Mouse (Mus musculus) heart, adult 2 months (tissue): ENCODE data around the gene Atp1b3. TPM values are rescaled to one million over a fixed set of nuclear protein-coding genes. Genes with fewer than 3 reads are reported as not detected.

Experiments
- DNase-seq, 2 experiments: peaks; one replicate each; pipeline ENCODE4 v3.0.0; 2021
- H3K27ac ChIP-seq: fragments of 200-600 bp; 2 replicates; pipeline ENCODE4 v1.8.1; 2022
- H3K27me3 ChIP-seq: fragments of 200-500 bp; 2 replicates; pipeline ENCODE4 v1.6.1; 2012; ENCODE audit warnings: mild to moderate bottlenecking, low read length, inconsistent platforms, mixed read lengths; ENCODE audit not compliant: control insufficient read depth, insufficient read depth
- H3K36me3 ChIP-seq: fragments of 200-500 bp; 2 replicates; pipeline ENCODE4 v1.6.1; 2012; ENCODE audit warnings: low read length, inconsistent platforms; ENCODE audit not compliant: control insufficient read depth, insufficient read depth
- H3K4me1 ChIP-seq: fragments of 200-500 bp; 2 replicates; pipeline ENCODE4 v1.6.1; 2011; ENCODE audit warnings: low read length; ENCODE audit not compliant: control insufficient read depth, insufficient read depth
- H3K4me3 ChIP-seq: fragments of 200-600 bp; 2 replicates; pipeline ENCODE4 v1.8.1; 2022
- H3K79me2 ChIP-seq: fragments of 200-500 bp; replicated peaks from 2 replicates; pipeline ENCODE4 v1.6.1; 2012; ENCODE audit warnings: mild to moderate bottlenecking, inconsistent platforms, low read length, moderate library complexity, mixed read lengths; ENCODE audit not compliant: control insufficient read depth, insufficient read depth
- H3K9ac ChIP-seq: fragments of 200-500 bp; 2 replicates; pipeline ENCODE4 v1.6.1; 2012; ENCODE audit warnings: low read depth, mild to moderate bottlenecking, control low read depth, inconsistent platforms, low read length, mixed read lengths
- CTCF ChIP-seq: fragments of 200-600 bp; IDR thresholded peaks from 2 replicates; pipeline ENCODE4 v1.8.1; 2022; ENCODE audit warnings: antibody characterized with exemption, mild to moderate bottlenecking, moderate library complexity
- EP300 ChIP-seq: fragments of 200-500 bp; IDR thresholded peaks from 2 replicates; pipeline ENCODE4 v1.6.1; 2011; ENCODE audit warnings: low read depth, low read length, control low read depth; ENCODE audit not compliant: insufficient read depth
- POLR2A ChIP-seq: fragments of 200-500 bp; IDR thresholded peaks from 2 replicates; pipeline ENCODE4 v1.6.1; 2011; ENCODE audit warnings: mild to moderate bottlenecking, low read depth, low read length, control low read depth; ENCODE audit not compliant: insufficient read depth
- WGBS: fragments of 180-500 bp; shearing (Covaris S2); methylation state at CpG from one replicate; pipeline ENCODE4 v1.1.7; 2018; 5-methylcytosine and 5-hydroxymethylcytosine counted together
- intact Hi-C: fragments of 180-260 bp; cut with DNase I; formaldehyde crosslinking; loops from one replicate; pipeline ENCODE4 v1.15.1; 2025
- polyA plus RNA-seq: library from polyadenylated mRNA; depleted of rRNA; stranded (reverse); fragments of >200 nt; gene quantifications from 2 replicates; pipeline ENCODE4 v1.2.3, GENCODE M21; 2012
- total RNA-seq, 2 experiments: library from RNA; stranded (reverse); gene quantifications; 2 replicates each; pipeline ENCODE4 v1.2.3; 2021

Atp1b3 gene
- total and polyA plus RNA-seq, 3 experiments = 36.5 to 56.9 (median 55.5) TPM

- H3K27ac ChIP-seq = no peak overlapping the region
Observed at GRCm38 (mm10) chr9:96382756-96383155, 18.5 kb upstream of the Atp1b3 start.

GRCm38 (mm10) chr9:96381393-96381792 is 17.2 kb upstream of the Atp1b3 start:
- H3K4me3 ChIP-seq = no peak overlapping the region
- WGBS = 24% methylated on average over 13 of the region's 13 CpGs
- DNase-seq = peak; percentile 55 to 75
- H3K27ac ChIP-seq = peak overlapping the region; percentile 42
- no peaks in the 10 kb centered on the region for H3K79me2 ChIP-seq
- H3K36me3 ChIP-seq = no peaks in the 10 kb centered on the region
- no peaks in the 10 kb centered on the region for H3K27me3 ChIP-seq
- H3K9ac ChIP-seq = peak overlapping the region; percentile 32; the same call in 1 of the 2 replicates
- peaks cover 4% of the 10 kb centered on the region for H3K4me1 ChIP-seq
- intact Hi-C loops = no loop called here
- TF ChIP-seq EP300 = no peak
- TF ChIP-seq CTCF = no peak
- no peak for TF ChIP-seq POLR2A

More at GRCm38 (mm10) chr9:96382756-96383155, 18.5 kb upstream of the Atp1b3 start:
- Histone ChIP-seq H3K27me3 (no peaks in the 10 kb centered on the region), H3K4me3 (no peak overlapping the region), H3K4me1 (peaks cover 4% of the 10 kb centered on the region), H3K36me3 (no peaks in the 10 kb centered on the region), H3K79me2 (no peaks in the 10 kb centered on the region), H3K9ac (no peak overlapping the region)
- 46% methylated on average over 4 of the region's 4 CpGs for WGBS
- intact Hi-C loops = no loop called here
- TF ChIP-seq CTCF (no peak), POLR2A (no peak), EP300 (no peak)
- DNase-seq = no peak

- DNase-seq = no peak
- Histone ChIP-seq H3K27ac (no peak overlapping the region), H3K36me3 (no peaks in the 10 kb centered on the region), H3K4me3 (no peak overlapping the region), H3K9ac (no peak overlapping the region), H3K27me3 (no peaks in the 10 kb centered on the region), H3K79me2 (no peaks in the 10 kb centered on the region), H3K4me1 (peaks cover 4% of the 10 kb centered on the region)
- 65% methylated on average over 7 of the region's 7 CpGs for WGBS
- TF ChIP-seq CTCF = no peak
- no peak for TF ChIP-seq EP300
- TF ChIP-seq POLR2A = no peak
- intact Hi-C loops = no loop called here
Observed at GRCm38 (mm10) chr9:96379551-96379950, 15.3 kb upstream of the Atp1b3 start.

- H3K27me3 ChIP-seq = no peaks in the 10 kb centered on the region
- DNase-seq = no peak
- no peaks in the 10 kb centered on the region for H3K79me2 ChIP-seq
- intact Hi-C loops = no loop called here
- peaks cover 4% of the 10 kb centered on the region for H3K4me1 ChIP-seq
- TF ChIP-seq CTCF = no peak
- TF ChIP-seq EP300 = no peak
- TF ChIP-seq POLR2A = no peak
- H3K27ac ChIP-seq = no peak overlapping the region
- no peaks in the 10 kb centered on the region for H3K36me3 ChIP-seq
- H3K4me3 ChIP-seq = no peak overlapping the region
- H3K9ac ChIP-seq = no peak overlapping the region
- WGBS = 54% methylated on average over 5 of the region's 5 CpGs
Observed at GRCm38 (mm10) chr9:96378747-96379146, 14.5 kb upstream of the Atp1b3 start.

GRCm38 (mm10) chr9:96377096-96377495 is 12.9 kb upstream of the Atp1b3 start:
- 92% methylated on average over 1 of the region's 1 CpGs for WGBS
- Histone ChIP-seq H3K27me3 (no peaks in the 10 kb centered on the region), H3K4me3 (no peak overlapping the region), H3K27ac (no peak overlapping the region), H3K79me2 (no peaks in the 10 kb centered on the region), H3K36me3 (no peaks in the 10 kb centered on the region), H3K4me1 (peaks cover 3% of the 10 kb centered on the region), H3K9ac (no peak overlapping the region)
- no peak for TF ChIP-seq EP300
- no peak for DNase-seq
- intact Hi-C loops = no loop called here

GRCm38 (mm10) chr9:96375819-96376218 is 11.6 kb upstream of the Atp1b3 start:
- no peak overlapping the region for H3K4me3 ChIP-seq
- H3K9ac ChIP-seq = no peak overlapping the region
- H3K27ac ChIP-seq = no peak overlapping the region
- H3K36me3 ChIP-seq = no peaks in the 10 kb centered on the region
- H3K79me2 ChIP-seq = no peaks in the 10 kb centered on the region
- intact Hi-C loops = no loop called here
- WGBS = 65% methylated on average over 3 of the region's 3 CpGs
- H3K27me3 ChIP-seq = no peaks in the 10 kb centered on the region
- TF ChIP-seq CTCF (no peak), POLR2A (no peak), EP300 (no peak)
- no peaks in the 10 kb centered on the region; the same call in 1 of the 2 replicates for H3K4me1 ChIP-seq
- DNase-seq = no peak

GRCm38 (mm10) chr9:96371075-96371474 is 6.8 kb upstream of the Atp1b3 start:
- Histone ChIP-seq H3K4me1 (no peaks in the 10 kb centered on the region), H3K79me2 (no peaks in the 10 kb centered on the region), H3K27ac (no peak overlapping the region), H3K9ac (no peak overlapping the region), H3K4me3 (no peak overlapping the region), H3K36me3 (no peaks in the 10 kb centered on the region), H3K27me3 (no peaks in the 10 kb centered on the region)
- no peak for TF ChIP-seq EP300
- TF ChIP-seq CTCF = no peak
- TF ChIP-seq POLR2A = no peak
- WGBS = 73% methylated on average over 5 of the region's 5 CpGs
- no peak for DNase-seq
- intact Hi-C loops = no loop called here
